Mouse (Mus musculus) heart, adult 18-20 months (tissue): ENCODE data around the gene Akap6. TPM values are rescaled to one million over a fixed set of nuclear protein-coding genes. Genes with fewer than 3 reads are reported as not detected.

Source experiments
- DNase-seq, 2 experiments: peaks; one replicate each; pipeline ENCODE4 v3.0.0; 2021 to 2022; ENCODE audit warnings: mixed read lengths in 1 of 2
- total RNA-seq, 2 experiments: library from RNA; stranded (reverse); gene quantifications; 2 replicates each; pipeline ENCODE4 v1.2.3; 2021

The Akap6 gene
- total RNA-seq, 2 experiments from 2014 or later: 103 to 105 TPM

- DNase-seq: no peak
Measured at GRCm38 (mm10) chr12:52848519-52848855, 149.3 kb downstream of the Akap6 start.

GRCm38 (mm10) chr12:52849297-52849696 lies 150.1 kb downstream of the Akap6 start:
- DNase-seq: no peak

GRCm38 (mm10) chr12:52850332-52851036 lies 151.3 kb downstream of the Akap6 start:
- peak in 1 of 2 experiments; percentile 25 for DNase-seq

- peak in 1 of 2 experiments; percentile 63 for DNase-seq
Measured at GRCm38 (mm10) chr12:52851221-52851620, 152.0 kb downstream of the Akap6 start.

GRCm38 (mm10) chr12:52854236-52854679 lies 155.1 kb downstream of the Akap6 start:
- DNase-seq: peak; percentile 78 to 79

GRCm38 (mm10) chr12:52856104-52856503 lies 156.9 kb downstream of the Akap6 start:
- no peak for DNase-seq

- no peak for DNase-seq
Measured at GRCm38 (mm10) chr12:52857306-52857705, 158.1 kb downstream of the Akap6 start.

- DNase-seq: no peak
Measured at GRCm38 (mm10) chr12:52861922-52862321, 162.7 kb downstream of the Akap6 start.

- peak; percentile 69 to 80 for DNase-seq
Measured at GRCm38 (mm10) chr12:52868000-52868624, 168.9 kb downstream of the Akap6 start.

GRCm38 (mm10) chr12:52871604-52872003 lies 172.4 kb downstream of the Akap6 start:
- DNase-seq: no peak

- peak in 1 of 2 experiments; percentile 65 for DNase-seq
Measured at GRCm38 (mm10) chr12:52874332-52874923, 175.2 kb downstream of the Akap6 start.

- peak in 1 of 2 experiments; percentile 36 for DNase-seq
Measured at GRCm38 (mm10) chr12:52876065-52876464, 176.9 kb downstream of the Akap6 start.

- peak; percentile 67 to 82 for DNase-seq
Measured at GRCm38 (mm10) chr12:52876978-52877769, 178.0 kb downstream of the Akap6 start.

GRCm38 (mm10) chr12:52879324-52879723 lies 180.1 kb downstream of the Akap6 start:
- DNase-seq: peak; percentile 68 to 75

- peak in 1 of 2 experiments; percentile 27 for DNase-seq
Measured at GRCm38 (mm10) chr12:52892519-52892918, 193.3 kb downstream of the Akap6 start.

- DNase-seq: peak; percentile 64 to 70
Measured at GRCm38 (mm10) chr12:52893656-52894405, 194.6 kb downstream of the Akap6 start.

GRCm38 (mm10) chr12:52895672-52896460 lies 196.7 kb downstream of the Akap6 start:
- DNase-seq: peak; percentile 71 to 83

GRCm38 (mm10) chr12:52896785-52897184 lies 197.6 kb downstream of the Akap6 start:
- peak in 1 of 2 experiments; percentile 43 for DNase-seq

- DNase-seq: peak in 1 of 2 experiments; percentile 43
Measured at GRCm38 (mm10) chr12:52898130-52898529, 198.9 kb downstream of the Akap6 start.

GRCm38 (mm10) chr12:52904046-52904445 lies 204.9 kb downstream of the Akap6 start:
- no peak for DNase-seq
